Mouse (Mus musculus) natural killer cell, adult 2 months (primary cell): Measurements from ENCODE around the gene Hs3st5.

Experiments used
- DNase-seq, 2 experiments: peaks; one replicate each; pipeline ENCODE4 v3.0.0; 2022; ENCODE audit warnings: low spot score in 2 of 2

Gene Hs3st5

GRCm38 (mm10) chr10:36800925-36801482 is 294.4 kb downstream of the Hs3st5 start:
- DNase-seq = no peak

DNA sequence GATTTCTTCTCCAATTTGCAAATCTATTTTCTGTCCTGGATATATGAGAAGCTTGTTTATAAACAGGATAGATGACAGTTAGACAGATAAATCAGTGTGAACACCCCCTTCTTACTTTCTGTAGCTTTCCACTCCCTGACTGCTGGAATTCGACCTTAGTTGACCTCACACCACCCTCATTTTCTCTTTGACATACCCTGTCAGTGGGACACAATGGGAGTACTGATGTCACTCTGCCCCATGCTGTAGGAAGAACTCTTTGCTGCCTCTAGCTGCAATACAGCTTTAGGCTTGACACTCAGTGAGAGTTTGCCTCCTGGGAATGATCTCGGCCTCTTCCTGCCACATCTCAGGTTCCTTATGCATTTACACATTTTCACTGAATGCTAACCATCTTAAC is 297.1 kb downstream of the Hs3st5 start:
- DNase-seq = no peak

DNA sequence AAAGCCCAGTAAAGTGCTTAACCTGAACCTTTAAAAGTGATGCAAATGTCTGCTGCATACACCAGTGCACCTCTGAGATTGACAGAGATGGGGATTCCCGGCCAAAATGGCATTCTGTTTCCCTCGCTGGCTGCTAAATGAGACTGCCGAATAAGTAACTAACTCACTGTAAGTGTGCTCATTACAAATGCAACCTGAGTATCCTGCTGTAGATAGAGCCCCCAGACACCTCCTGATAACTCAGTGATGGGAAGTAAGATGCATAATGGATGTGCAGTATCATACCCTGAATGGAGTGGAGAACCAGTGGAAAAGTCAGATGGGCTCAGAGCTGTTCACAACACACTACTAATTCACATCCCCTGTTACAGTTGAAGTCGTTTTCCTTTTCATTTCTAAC is 298.7 kb downstream of the Hs3st5 start:
- DNase-seq = no peak

DNA sequence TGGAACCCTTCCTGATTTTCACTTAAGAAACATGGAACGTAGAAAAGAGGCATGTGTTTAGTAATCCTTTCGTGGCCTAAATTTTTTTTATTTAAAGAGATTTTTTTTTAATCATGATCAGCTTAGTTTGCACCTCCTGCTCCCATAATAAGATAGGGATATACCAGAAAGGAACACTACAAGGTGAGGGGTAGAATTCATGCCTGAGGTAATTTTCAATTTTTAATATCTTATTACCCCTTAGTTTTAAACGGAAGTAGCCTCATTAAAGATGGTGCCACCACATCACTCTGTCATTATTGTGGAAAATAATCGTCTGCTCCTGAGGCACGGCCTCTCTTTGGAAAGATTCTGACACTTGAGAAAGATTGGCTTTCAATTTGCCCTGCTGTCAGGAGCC is 299.2 kb downstream of the Hs3st5 start:
- no peak for DNase-seq

- no peak for DNase-seq
Measured at GRCm38 (mm10) chr10:36807007-36807406, 300.4 kb downstream of the Hs3st5 start.

- no peak for DNase-seq
Measured at GRCm38 (mm10) chr10:36818867-36819266, 312.3 kb downstream of the Hs3st5 start.

DNA sequence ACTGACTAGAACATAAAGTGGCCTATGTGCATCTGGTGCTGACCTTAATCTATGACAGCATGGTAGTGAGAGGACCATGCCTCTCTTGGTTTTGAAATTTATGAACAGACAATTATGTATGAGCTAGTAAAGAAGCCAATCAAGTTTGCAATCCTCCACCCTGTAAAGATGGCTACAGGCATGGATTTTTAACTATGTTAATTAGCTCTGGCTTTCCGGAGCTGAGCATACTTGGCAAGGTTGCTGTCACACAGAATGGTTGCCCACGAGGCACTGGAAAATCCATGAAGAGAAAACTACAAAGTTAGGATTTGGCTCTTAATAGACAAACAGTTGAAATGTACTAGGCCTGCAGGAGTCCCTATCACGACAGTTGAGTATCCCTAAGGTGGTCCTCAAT is 322.5 kb downstream of the Hs3st5 start:
- DNase-seq = no peak

DNA sequence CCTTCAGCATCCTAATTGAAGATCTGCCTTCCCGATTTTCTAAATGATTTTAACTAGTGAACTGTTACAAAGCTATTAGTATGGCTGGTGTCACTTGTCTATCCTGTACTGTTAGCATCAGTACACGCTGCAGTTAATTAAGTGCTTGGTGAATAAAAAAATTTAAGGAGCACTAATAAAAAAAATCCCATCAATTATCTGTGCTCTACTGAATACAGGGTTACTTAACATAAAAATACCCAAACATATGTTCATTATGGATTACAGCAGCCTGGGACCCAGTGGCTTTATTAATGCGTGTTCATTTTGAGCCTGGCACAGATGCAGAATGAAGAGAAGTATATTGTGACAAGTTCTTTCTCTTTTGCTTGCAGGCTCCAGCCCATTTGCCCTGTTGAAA is 325.6 kb downstream of the Hs3st5 start:
- no peak for DNase-seq

DNA sequence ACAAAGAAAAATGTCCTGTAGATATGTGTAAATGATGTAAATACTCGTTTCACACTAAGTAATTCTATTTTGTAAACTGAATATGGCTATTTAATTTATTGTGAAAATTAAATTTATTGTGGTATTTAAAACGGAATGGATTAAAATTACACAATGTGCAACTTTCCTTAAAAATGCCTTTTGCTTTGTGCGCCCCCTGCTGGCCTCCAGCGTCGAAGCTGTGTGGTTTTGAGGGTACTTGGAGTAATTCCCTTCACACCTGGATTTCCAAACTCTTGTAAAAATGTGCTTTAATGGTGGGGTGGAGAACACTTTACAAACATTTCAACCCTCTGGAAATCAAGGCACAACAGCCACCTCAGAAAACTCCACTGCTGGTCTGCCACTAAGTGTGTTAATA is 327.6 kb downstream of the Hs3st5 start:
- no peak for DNase-seq

GRCm38 (mm10) chr10:36835836-36836516 is 329.4 kb downstream of the Hs3st5 start:
- no peak for DNase-seq

- DNase-seq = no peak
Measured at GRCm38 (mm10) chr10:36850231-36850630, 343.6 kb downstream of the Hs3st5 start.

DNA sequence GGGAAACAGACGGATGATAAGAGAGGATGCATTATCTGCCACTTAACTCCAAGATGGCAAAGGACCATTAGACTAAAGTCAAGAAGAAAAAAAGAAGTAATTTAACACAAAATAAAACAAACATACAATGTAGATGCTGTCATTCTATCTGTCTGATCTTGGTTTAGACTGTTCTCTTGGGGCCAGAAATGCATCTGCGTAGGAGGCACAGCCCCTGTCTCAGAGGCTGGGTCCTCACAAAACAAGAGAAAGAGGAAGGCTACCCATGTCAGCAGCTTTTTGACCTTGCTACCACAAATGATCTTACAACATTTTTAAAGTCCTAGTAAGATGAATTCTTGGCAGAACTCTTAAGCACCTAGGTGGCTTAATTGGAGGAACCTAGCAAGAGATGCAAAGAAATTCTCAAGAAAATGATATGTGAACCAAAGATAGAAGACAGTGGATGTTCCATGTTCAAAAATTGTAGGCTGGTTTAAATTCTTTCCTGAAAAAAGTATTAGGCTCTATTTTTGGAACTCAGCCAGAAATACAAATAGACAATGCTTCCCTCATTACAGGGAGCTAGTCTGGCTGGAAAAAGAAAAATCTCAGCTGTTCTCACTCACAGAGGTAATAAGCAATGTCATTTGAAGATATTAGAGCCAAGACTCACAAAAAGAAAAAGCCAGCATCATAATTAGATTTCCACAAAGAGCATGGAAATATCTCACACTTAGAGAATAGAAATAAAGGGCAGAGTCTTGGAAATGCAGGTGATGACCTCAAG is 355.7 kb downstream of the Hs3st5 start:
- no peak for DNase-seq
